Mouse (Mus musculus) CH12.LX (cell line): ENCODE data around the gene Bsdc1.

Experiments used
- CTCF ChIP-seq, 2 experiments: IDR thresholded peaks in 1 of 2; conservative IDR thresholded peaks in 1 of 2; 2 replicates each; pipeline ENCODE4 v1.5.1; 2011 to 2012; ENCODE audit warnings: low read depth in 2 of 2, low read length in 2 of 2, improper control_type of control experiment in 1 of 2, inconsistent platforms in 1 of 2, mild to moderate bottlenecking in 1 of 2, moderate library complexity in 1 of 2
- E2F4 ChIP-seq: IDR thresholded peaks from 2 replicates; pipeline ENCODE4 v1.6.1; 2011; ENCODE audit warnings: low read depth, low read length, improper control_type of control experiment; ENCODE audit not compliant: insufficient replicate concordance
- GABPA ChIP-seq: IDR thresholded peaks from 2 replicates; pipeline ENCODE4 v1.6.1; 2012; ENCODE audit warnings: low read depth, low read length, improper control_type of control experiment, inconsistent platforms; ENCODE audit not compliant: insufficient replicate concordance
- MAX ChIP-seq: IDR thresholded peaks from 2 replicates; pipeline ENCODE4 v1.6.1; 2011; ENCODE audit warnings: low read length, improper control_type of control experiment
- MYC ChIP-seq: IDR thresholded peaks from 2 replicates; pipeline ENCODE4 v1.6.1; 2011; ENCODE audit warnings: low read depth, mild to moderate bottlenecking, improper control_type of control experiment, low read length
- POLR2A ChIP-seq: IDR thresholded peaks from 2 replicates; pipeline ENCODE4 v1.6.1; 2011; ENCODE audit warnings: low read depth, mild to moderate bottlenecking, improper control_type of control experiment, low read length
- RAD21 ChIP-seq: IDR thresholded peaks from 2 replicates; pipeline ENCODE4 v1.6.1; 2011; ENCODE audit warnings: low read depth, mild to moderate bottlenecking, low read length, improper control_type of control experiment, moderate library complexity
- RCOR1 ChIP-seq: conservative IDR thresholded peaks from 2 replicates; pipeline ENCODE4 v1.6.1; 2012; ENCODE audit warnings: low read depth, mild to moderate bottlenecking, inconsistent platforms, low read length, improper control_type of control experiment
- ZNF384 ChIP-seq: IDR thresholded peaks from 2 replicates; pipeline ENCODE4 v1.6.1; 2012; ENCODE audit warnings: low read depth, low read length, improper control_type of control experiment, inconsistent platforms

DNA sequence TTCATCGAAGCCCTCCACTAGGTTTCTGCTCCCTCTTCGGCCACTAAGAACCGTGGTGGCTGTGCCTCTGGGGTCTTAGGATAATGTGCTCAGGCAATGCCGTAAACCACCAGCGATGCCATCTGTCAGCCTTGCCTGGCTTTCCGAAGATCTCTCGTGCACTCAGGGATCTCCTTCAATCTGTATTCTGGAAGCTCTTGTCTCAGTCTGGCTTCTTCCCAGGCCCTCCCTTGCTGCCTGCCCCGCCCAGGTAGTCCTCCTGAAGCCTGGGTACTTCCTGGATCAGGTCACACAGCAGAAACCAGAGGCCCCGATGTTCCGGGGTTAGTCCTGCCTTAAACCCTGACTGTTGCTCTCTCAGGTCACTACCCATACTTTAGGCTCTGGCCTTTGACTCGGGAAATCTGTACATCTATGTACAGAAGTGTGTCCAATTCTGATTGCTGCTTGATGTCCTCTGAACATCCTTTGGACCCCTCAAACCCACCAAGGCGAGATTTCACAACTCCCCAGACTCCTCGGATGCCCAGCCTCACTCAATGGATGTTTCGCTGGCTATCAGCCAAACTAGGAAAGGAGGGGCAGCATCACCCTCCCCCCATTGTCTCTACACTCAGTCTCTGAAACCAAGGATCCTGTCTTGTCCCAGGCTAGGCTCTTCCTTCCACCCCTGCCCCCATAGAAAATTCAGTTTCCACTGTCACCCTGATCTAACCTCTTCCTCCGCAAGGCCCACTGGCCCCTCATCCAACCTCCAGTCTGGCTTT is 47.6 kb downstream of the Bsdc1 start:
- TF ChIP-seq MYC (no peak), E2F4 (no peak), MAX (no peak; the same call in 1 of the 2 replicates), GABPA (no peak), RAD21 (no peak), CTCF (conservative IDR thresholded peaks at IDR 0.05 in 1 of 2, IDR thresholded peaks at IDR 0.05 in 1 of 2; ENCODE audit: low read depth in 2 of 2, low read length in 2 of 2) (no peak), ZNF384 (no peak), RCOR1 (no peak), POLR2A (0 out of 2 replicates have a peak, but pooled peaks have one; percentile 27)
